ENCODE assay signal across 17 mouse cellular contexts in genomic region chr12:47252306-47252705, GRCm38 (mm10).
DNase-seq lines count a peak whose midpoint lies in the region; ATAC-seq and TF ChIP-seq lines count a peak whose summit lies in the region.
"Had no signal": no experiment of that assay in that cellular context is flagged by ENCODE, and none has a peak within 500 bp of the region (broad histone marks: within the 10 kb centered on the region; RNA-seq: fewer than 3 reads in every experiment).

No protein-coding gene starts in this region.

- no peaks in the 10 kb centered on the region for H3K36me3 ChIP-seq in kidney, adult 2 months (ENCODE audit: control insufficient read depth, insufficient read depth, low read length)
- H3K36me3 ChIP-seq in embryonic facial prominence, embryonic 14.5 days (ENCODE audit: control insufficient read depth, insufficient read depth, low read length): no peaks in the 10 kb centered on the region
- no peaks in the 10 kb centered on the region for H3K36me3 ChIP-seq in midbrain, postnatal 0 days (ENCODE audit: insufficient read depth, low read length)
- H3K36me3 ChIP-seq: heart, embryonic 13.5 days; hindbrain, embryonic 13.5 days; kidney, embryonic 15.5 days; limb, embryonic 15.5 days; neural tube, embryonic 15.5 days had no signal

- H3K27ac ChIP-seq in kidney, adult 2 months (ENCODE audit: insufficient read depth, low read depth, low read length): no peak overlapping the region
- no peak overlapping the region for H3K27ac ChIP-seq in embryonic facial prominence, embryonic 14.5 days (replicated peaks; ENCODE audit: low read depth, low read length)
- H3K27ac ChIP-seq in midbrain, postnatal 0 days (ENCODE audit: low read depth, low read length): no peak overlapping the region
- H3K27ac ChIP-seq: heart, embryonic 13.5 days; hindbrain, embryonic 13.5 days; kidney, embryonic 15.5 days; limb, embryonic 15.5 days; neural tube, embryonic 15.5 days had no signal

- DNase-seq in kidney, postnatal 10 days: peak; percentile 38
- DNase-seq in kidney, adult 2 months: no peak
- DNase-seq in A20 (ENCODE audit: low read depth, low spot score) (peak; percentile 22), MEL-GATA-1-ER (ENCODE audit: extremely low read depth, low read depth) (peak; percentile 0)
- DNase-seq in embryonic facial prominence, embryonic 14.5 days (ENCODE audit: low spot score): peak; percentile 60
- no peak for DNase-seq in thymus, postnatal 36 days
- DNase-seq in midbrain, postnatal 0 days (ENCODE audit: low spot score): no peak
- DNase-seq: cerebellum, postnatal 36 days; gastrocnemius, postnatal 36 days; right cerebral cortex, adult 18-20 months; spleen, adult 18-20 months had no signal

- H3K4me1 ChIP-seq in kidney, adult 2 months (ENCODE audit: control insufficient read depth, insufficient read depth, low read length): no peaks in the 10 kb centered on the region
- H3K4me1 ChIP-seq in embryonic facial prominence, embryonic 14.5 days (ENCODE audit: control insufficient read depth, insufficient read depth, low read length): no peaks in the 10 kb centered on the region
- H3K4me1 ChIP-seq in midbrain, postnatal 0 days (ENCODE audit: insufficient read depth, low read length): no peaks in the 10 kb centered on the region
- H3K4me1 ChIP-seq: heart, embryonic 13.5 days; hindbrain, embryonic 13.5 days; kidney, embryonic 15.5 days; limb, embryonic 15.5 days; neural tube, embryonic 15.5 days had no signal

- no peak for ATAC-seq in embryonic facial prominence, embryonic 14.5 days (ENCODE audit: low read depth)
- no peak for ATAC-seq in midbrain, postnatal 0 days (ENCODE audit: low FRiP score)

- no peak overlapping the region for H3K4me2 ChIP-seq in embryonic facial prominence, embryonic 14.5 days (ENCODE audit: low read depth, low read length)
- no peak overlapping the region for H3K4me2 ChIP-seq in midbrain, postnatal 0 days (ENCODE audit: low read depth, low read length, poor library complexity, severe bottlenecking)
- H3K4me2 ChIP-seq: heart, embryonic 13.5 days; hindbrain, embryonic 13.5 days; kidney, embryonic 15.5 days; limb, embryonic 15.5 days; neural tube, embryonic 15.5 days had no signal

- no peak overlapping the region for H3K9ac ChIP-seq in embryonic facial prominence, embryonic 14.5 days (ENCODE audit: low read depth, low read length)
- no peak overlapping the region for H3K9ac ChIP-seq in midbrain, postnatal 0 days (replicated peaks; ENCODE audit: low read length, poor library complexity, severe bottlenecking)
- H3K9ac ChIP-seq: heart, embryonic 13.5 days; hindbrain, embryonic 13.5 days; kidney, embryonic 15.5 days; limb, embryonic 15.5 days; neural tube, embryonic 15.5 days had no signal

- no peaks in the 10 kb centered on the region for H3K9me3 ChIP-seq in embryonic facial prominence, embryonic 14.5 days (ENCODE audit: control insufficient read depth, low read length)
- H3K9me3 ChIP-seq in midbrain, postnatal 0 days (ENCODE audit: low read length): no peaks in the 10 kb centered on the region
- H3K9me3 ChIP-seq: heart, embryonic 13.5 days; hindbrain, embryonic 13.5 days; kidney, embryonic 15.5 days; limb, embryonic 15.5 days; neural tube, embryonic 15.5 days had no signal

- no peak overlapping the region for H3K4me3 ChIP-seq in kidney, adult 2 months (ENCODE audit: insufficient read depth, low read depth, low read length)
- H3K4me3 ChIP-seq in embryonic facial prominence, embryonic 14.5 days (ENCODE audit: low read depth, low read length): no peak overlapping the region
- no peak overlapping the region for H3K4me3 ChIP-seq in midbrain, postnatal 0 days (ENCODE audit: low read depth, low read length)
- H3K4me3 ChIP-seq: erythroblast, embryonic 14.5 days; heart, embryonic 13.5 days; hindbrain, embryonic 13.5 days; kidney, embryonic 15.5 days; limb, embryonic 15.5 days; neural tube, embryonic 15.5 days had no signal

- no peak for TF ChIP-seq CTCF in kidney, adult 2 months (conservative IDR thresholded peaks at IDR 0.05; ENCODE audit: insufficient read depth, insufficient read length, low read depth, low read length)
- no peak for TF ChIP-seq CTCF in midbrain, postnatal 0 days (IDR thresholded peaks at IDR 0.05)

- TF ChIP-seq POLR2A in kidney, adult 2 months (IDR thresholded peaks at IDR 0.05; ENCODE audit: low read depth, low read length): no peak

- H3K27me3 ChIP-seq in kidney, adult 2 months (replicated peaks; ENCODE audit: control insufficient read depth, insufficient read depth, low read length): no peaks in the 10 kb centered on the region
- no peaks in the 10 kb centered on the region for H3K27me3 ChIP-seq in embryonic facial prominence, embryonic 14.5 days (replicated peaks; ENCODE audit: control insufficient read depth, insufficient read depth, low read length)
- no peaks in the 10 kb centered on the region for H3K27me3 ChIP-seq in midbrain, postnatal 0 days (ENCODE audit: insufficient read depth, low read length)
- H3K27me3 ChIP-seq: heart, embryonic 13.5 days; hindbrain, embryonic 13.5 days; kidney, embryonic 15.5 days; limb, embryonic 15.5 days; neural tube, embryonic 15.5 days had no signal

Comparison
In these comparisons a context has a peak if more than half of its experiments do, and no peak if none do; other contexts are left out.
1. DNase-seq: peak in kidney, postnatal 10 days (single experiment), A20 (single experiment), MEL-GATA-1-ER (single experiment) and embryonic facial prominence, embryonic 14.5 days (single experiment); none in kidney, adult 2 months (single experiment), thymus, postnatal 36 days (0 of 2) and midbrain, postnatal 0 days (single experiment).